Mouse (Mus musculus): ENCODE data around the gene Dgkd.

The Dgkd gene

GRCm38 (mm10) chr1:87935095-87935494, 82.0 kb downstream of the Dgkd start:
- no peak for DNase-seq (ENCODE audit: low read depth, low spot score)

DNA sequence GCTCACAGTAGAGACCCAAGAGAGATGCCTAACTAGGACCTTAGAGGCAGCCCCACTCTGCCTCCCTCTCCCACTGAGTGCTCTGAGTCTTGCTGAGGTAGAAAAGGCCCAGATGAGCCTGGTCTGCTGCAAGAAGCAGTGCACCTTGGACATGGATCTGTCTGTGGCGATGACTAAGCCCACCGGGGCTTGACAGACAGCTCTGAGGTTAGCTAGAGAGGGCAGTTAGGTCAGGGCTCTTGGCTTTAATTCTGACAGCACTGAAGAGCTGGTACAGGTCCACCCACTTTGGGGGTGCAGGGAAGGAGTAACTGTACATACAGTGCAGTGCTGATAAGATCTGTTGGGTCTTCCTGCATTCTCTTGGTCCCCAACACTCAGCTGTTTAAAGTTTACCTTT, 82.5 kb downstream of the Dgkd start:
- no peak for DNase-seq (ENCODE audit: low read depth, low spot score)

DNA sequence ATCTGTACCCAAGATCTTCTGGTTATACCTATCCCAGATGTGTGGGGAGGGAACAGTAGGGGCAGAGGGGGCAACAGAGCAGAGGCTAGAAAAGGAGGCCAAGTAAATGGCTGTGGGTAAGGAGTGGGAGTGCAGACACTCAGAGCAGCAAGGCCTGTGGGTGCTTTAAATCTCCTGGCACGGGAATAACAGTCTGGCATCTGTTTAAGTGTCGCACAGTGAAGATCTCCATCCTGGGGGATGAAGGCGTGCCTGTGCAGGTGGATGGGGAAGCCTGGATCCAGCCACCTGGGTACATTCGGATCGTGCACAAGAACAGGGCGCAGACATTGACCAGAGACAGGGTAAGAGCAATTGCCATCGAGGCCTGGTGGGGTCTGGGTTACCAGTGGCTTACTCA, 83.0 kb downstream of the Dgkd start:
- no peak for DNase-seq (ENCODE audit: low read depth, low spot score)

GRCm38 (mm10) chr1:87936516-87936915, 83.4 kb downstream of the Dgkd start:
- DNase-seq (ENCODE audit: low read depth, low spot score): no peak

GRCm38 (mm10) chr1:87941765-87942164, 88.7 kb downstream of the Dgkd start:
- no peak for DNase-seq (ENCODE audit: low read depth, low spot score)

DNA sequence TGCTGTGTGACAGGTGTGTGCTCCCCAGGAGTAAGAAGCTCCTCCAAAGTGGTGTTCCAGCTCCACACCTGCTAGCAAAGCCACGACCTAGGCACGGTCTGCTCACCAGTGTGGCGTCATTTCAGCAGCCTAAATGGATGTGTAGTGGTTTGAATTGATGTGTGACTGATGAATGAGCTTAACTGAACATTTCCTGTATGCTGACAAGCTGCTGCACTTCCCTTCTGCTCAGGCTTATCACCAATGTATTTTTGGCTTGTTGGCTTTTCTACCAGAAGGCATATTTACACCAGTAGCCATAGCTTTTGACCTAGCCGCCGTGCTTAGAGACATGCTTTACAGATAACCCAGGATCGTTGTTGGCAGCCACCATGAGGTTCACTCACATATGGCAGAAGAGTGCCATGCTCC, 94.6 kb downstream of the Dgkd start:
- DNase-seq (ENCODE audit: low read depth, low spot score): no peak

- DNase-seq (ENCODE audit: low read depth, low spot score): no peak
These were observed 98.6 kb downstream of the Dgkd start for GRCm38 (mm10) chr1:87951641-87952040.

GRCm38 (mm10) chr1:87953073-87953472, 100.0 kb downstream of the Dgkd start:
- no peak for DNase-seq (ENCODE audit: low read depth, low spot score)

DNA sequence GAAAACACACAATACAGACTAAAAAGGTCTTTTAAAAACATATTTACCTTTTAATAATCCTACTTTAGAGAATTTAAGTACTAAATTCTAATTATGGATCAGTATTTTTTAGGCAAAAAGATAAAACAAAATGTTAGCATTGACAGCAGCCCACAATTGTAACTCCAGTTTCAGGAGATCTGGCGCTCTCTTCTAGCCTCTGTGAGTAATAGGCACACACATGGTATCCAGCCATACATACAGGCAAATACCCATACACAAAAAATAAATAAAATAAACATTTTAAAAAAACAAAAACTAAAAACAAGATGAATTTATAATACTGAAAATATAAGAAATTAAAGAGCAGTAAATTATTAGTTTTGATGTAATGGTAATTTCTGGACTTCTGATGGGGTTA, 105.8 kb downstream of the Dgkd start:
- DNase-seq (ENCODE audit: low read depth, low spot score): no peak

- DNase-seq (ENCODE audit: low read depth, low spot score): no peak
These were observed 106.4 kb downstream of the Dgkd start for GRCm38 (mm10) chr1:87959532-87959931.

GRCm38 (mm10) chr1:87959998-87960431, 106.9 kb downstream of the Dgkd start:
- no peak for DNase-seq (ENCODE audit: low read depth, low spot score)

DNA sequence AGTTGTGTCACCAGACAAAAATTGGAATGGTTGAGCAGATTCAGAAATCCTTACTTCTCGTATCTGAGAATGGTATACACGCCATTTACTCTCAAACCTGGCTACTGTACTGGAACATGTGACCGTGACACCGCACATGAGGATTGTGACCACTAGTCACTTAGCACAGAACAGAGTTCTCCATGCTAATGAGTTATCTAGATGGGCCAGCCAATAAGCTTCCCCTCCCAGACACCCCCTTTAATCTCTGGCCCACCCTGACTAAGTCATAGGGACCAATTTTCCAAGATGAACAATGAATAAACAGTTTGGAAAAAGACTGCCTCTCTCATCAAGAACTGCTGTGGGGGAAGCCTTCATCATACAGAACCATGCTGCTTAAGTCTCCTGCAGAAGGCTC, 107.7 kb downstream of the Dgkd start:
- no peak for DNase-seq (ENCODE audit: low read depth, low spot score)

- no peak for DNase-seq (ENCODE audit: low read depth, low spot score)
These were observed 108.5 kb downstream of the Dgkd start for GRCm38 (mm10) chr1:87961459-87962167.

GRCm38 (mm10) chr1:87970381-87970780, 117.3 kb downstream of the Dgkd start:
- no peak for DNase-seq (ENCODE audit: low read depth, low spot score)

DNA sequence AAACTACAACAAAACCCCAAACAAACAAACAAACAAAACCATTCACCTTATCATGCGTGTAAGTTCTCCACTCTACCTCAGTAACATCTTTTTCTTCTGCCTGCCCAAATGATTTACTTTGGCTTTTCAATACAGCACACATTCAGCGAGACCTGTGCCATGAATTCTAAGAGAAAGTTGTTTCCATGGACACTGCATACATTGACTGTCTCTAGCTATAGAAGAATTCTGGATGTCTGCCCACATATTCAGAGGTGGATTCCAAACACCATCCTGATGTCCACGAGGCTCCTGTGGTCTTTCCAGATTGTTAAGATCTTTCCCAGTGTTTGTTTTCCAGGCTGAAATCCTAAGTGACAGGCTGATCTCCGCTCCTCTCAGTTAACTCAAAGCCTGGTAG, 129.2 kb downstream of the Dgkd start:
- no peak for DNase-seq (ENCODE audit: low read depth, low spot score)

GRCm38 (mm10) chr1:87992716-87993115, 139.6 kb downstream of the Dgkd start:
- no peak for DNase-seq (ENCODE audit: low read depth, low spot score)

All from forelimb bud, embryonic 11.5 days (tissue).